Mouse (Mus musculus) thymus, adult 2 months (tissue): ENCODE measurements around the gene Fto.

Experiments
- CTCF ChIP-seq: fragments of 200-500 bp; IDR thresholded peaks from 2 replicates; pipeline ENCODE4 v1.5.1; 2012; ENCODE audit warnings: mild to moderate bottlenecking, control low read depth, low read length, moderate library complexity, borderline replicate concordance; ENCODE audit not compliant: control insufficient read depth, poor library complexity, insufficient read depth; ENCODE audit errors: extremely low read depth
- POLR2A ChIP-seq: fragments of 200-500 bp; IDR thresholded peaks from 2 replicates; pipeline ENCODE4 v1.6.1; 2012; ENCODE audit warnings: mild to moderate bottlenecking, low read length, control low read depth, moderate library complexity; ENCODE audit not compliant: control insufficient read depth, poor library complexity, insufficient read depth; ENCODE audit errors: extremely low read depth

GRCm38 (mm10) chr8:91648776-91649175 is 335.5 kb downstream of the Fto start:
- no peak for TF ChIP-seq POLR2A
- TF ChIP-seq CTCF, result no peak
